Mouse (Mus musculus): ENCODE measurements at regions not wholly inside any gene's neighbourhood (a gene's known extent, or its start where the extent isn't known, plus 50 kb on each side); places are given as distances from the start of the nearest gene placed in this dataset.

GRCm38 (mm10) chr1:137926326-137926725 lies 249.2 kb downstream of the Ptprc start:
- no peak for DNase-seq

DNA sequence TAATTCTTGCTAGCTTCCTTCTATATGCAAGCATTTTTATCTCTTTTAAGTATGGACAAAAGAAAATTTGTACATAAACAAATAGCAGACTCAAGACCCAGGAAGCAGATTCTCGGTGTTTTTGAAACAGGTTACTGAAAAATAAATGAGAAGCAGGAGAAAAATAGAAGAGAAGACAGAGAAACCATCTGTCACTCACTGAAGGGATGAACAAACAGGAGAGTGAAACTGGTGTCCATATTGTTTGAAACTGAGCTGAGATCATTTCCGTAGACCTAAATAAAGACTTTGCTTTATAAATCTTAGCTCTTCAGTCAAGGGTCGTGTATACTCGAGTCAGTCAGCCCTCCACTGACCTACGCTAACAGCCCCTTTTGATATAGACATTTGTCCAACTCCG lies 251.4 kb downstream of the Ptprc start:
- no peak for DNase-seq

DNA sequence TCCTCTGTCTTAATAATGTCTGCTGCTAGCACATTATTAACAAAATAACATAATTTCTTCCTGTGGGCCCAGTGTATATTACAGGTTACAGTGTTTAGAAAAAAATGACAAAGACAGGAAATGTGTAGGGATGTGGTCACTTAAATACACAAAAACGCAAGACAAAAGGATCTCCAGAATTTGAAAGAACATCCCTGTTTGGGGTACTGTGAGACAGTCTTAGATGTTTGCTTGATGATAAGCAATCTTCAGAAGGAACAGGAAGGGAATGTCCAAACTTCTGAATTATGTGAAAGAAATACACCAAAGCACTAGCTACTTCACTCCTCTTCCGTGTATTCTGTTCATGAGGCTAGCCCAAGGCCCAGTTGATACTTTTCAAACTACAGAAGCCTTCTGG lies 251.8 kb downstream of the Ptprc start:
- no peak for DNase-seq

DNA sequence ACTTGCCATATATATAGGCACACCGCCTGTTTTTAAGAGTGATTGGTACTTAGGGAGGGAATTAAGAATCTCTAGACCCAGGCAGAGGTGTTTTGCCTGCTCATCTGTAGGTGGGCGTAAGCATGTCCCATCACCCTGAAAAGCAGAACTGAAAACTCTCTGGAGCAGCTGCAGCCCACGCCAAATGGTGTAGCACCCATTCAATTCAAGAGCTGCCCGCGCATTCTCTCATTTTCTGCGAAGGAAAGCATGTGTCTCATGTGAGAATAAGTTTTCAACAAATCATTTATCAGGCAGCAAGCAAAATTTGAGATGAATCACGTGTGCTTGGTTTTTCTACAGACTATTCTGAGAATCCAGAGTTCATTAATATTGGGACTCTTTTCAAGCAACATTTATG lies 252.7 kb downstream of the Ptprc start:
- DNase-seq, result no peak

GRCm38 (mm10) chr1:137921592-137921991 lies 253.9 kb downstream of the Ptprc start:
- no peak for DNase-seq

GRCm38 (mm10) chr1:137919739-137920563 lies 255.6 kb downstream of the Ptprc start:
- no peak for DNase-seq

DNA sequence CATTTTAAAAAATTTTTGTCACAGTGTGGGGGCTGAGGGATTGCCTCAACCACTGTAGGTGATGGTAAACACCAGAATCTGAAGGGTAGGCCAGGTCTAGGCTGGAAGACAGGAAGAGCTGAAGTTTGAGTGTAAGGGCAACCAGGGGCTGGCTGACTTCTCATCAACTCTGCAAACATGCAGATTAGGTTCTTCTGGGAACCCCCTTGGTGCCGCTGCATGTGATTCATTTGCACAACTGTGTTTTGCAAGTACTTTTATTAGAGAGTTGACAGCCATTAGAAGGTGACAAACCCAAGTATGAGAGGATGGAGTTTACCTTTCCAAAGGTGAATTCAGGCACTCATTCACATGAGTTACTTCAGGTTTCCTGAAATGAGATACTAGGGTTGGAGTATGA lies 258.1 kb downstream of the Ptprc start:
- DNase-seq, result no peak

DNA sequence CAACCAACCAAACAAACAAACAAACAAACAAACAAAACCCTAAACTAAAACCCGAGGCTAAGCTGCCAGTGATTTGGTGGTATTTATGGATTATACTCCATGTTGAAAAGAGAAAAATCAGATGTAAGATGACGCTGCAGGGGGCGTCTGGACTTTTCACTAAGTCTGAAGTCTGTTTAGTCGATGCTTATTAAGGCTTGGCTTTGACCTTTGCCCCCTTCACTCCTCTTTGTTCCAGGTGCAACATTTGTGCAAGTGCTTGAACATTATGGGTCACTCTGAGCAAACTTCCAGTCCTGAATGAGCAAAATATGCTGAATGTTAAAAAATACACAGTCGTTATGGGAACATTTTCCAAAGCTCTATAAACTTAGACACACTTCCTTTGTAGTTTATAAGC lies 268.6 kb downstream of the Ptprc start:
- no peak for DNase-seq

DNA sequence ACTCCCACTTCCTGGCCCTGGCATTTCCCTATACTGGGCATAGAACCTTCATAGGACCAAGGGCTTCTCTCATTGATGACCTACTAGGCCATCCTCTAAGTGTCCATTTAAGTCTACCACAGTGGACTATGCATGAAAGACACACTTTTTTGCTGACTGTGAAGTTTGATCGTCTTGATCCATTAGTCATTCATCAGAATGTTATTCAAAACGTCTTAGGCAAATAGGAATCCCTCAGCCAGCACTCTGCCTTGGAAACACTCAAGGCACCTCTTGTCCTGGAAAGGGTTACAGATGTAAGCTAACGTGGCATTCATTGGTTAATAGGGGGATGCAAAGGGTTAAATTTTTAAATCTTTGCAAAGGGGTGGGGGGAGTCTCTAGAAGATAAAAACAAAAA lies 269.0 kb downstream of the Ptprc start:
- no peak for DNase-seq

GRCm38 (mm10) chr1:137905566-137905965 lies 269.9 kb downstream of the Ptprc start:
- no peak for DNase-seq

DNA sequence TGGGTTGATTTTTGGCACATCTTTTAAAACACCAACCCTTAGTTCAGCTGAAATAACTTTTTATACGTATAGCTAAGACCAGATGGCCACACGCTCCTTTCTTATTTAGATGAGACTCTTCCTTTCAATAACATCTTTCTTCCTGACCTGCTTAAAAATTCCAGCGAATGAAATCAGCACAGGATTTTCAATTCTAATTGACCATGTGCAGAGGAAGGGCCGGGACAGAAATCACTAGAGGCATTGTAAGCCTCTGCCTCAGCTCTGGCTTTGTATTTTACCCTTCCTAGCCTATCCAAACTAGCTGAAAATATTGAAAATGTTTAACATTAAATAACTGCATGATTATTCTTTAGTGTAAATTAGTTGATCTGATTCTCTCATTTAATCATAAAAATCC lies 272.2 kb downstream of the Ptprc start:
- DNase-seq, result no peak

DNA sequence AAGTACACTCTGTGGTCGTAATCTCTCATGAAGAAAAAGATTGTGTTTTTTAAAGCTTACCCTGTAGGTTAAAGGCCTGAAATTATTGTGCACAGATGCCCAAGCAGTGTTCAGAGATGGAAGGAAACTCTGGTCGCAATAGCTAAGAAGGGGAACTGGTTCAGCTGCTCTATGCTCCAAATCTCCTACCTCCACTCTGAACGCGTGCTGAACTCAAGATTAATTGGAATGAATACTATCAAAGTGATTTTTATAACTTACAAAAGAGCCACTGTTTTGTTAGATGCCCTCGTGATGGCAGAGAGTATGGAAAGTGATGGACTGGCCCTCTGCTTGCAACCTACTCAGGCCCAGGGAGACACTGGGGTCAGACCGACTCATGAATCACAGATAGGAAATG lies 272.6 kb downstream of the Ptprc start:
- DNase-seq, result peak in 1 of 2 experiments; percentile 51

DNA sequence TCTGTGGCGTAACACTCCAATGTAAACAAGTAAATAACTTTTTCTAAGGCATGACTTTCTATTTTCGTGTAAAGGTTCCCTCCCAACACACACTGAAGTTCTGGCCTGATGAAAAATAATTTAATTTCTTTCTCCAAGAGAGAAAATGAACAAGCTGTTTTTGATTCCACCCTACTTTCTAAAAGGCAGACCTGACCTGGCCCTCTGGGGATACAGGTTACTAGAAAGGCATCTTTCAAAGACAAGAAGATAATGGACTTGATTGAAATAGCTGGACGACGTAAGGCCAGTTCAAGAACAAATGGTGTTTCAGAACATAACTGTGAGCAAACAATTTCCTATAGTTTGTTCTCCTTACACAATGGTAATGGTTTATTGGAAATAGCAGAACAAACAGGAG lies 273.5 kb downstream of the Ptprc start:
- DNase-seq, result no peak

- DNase-seq, result no peak
These were observed 274.3 kb downstream of the Ptprc start for GRCm38 (mm10) chr1:137901211-137901610.

DNA sequence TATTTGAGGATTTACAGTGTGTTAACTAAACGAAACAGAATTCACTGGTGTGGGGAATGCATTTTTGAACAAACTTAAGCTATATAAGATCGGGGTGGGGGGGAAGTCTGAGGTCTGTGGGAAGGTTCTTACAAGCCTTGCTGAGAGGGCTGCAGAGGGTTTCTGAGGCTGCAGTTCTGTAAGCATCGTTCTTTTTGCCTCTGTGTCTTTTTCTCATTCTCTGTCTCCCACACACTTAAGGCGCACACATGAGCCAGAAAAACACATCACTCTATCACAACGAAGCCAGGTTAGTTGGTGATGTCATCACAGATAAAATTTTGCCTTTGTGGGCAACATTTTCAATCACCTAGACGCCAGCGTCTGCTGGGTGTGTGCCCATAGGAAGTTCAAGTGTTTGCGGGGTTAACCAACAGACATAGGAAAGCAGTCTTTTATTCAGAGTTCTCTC lies 274.9 kb downstream of the Ptprc start:
- DNase-seq, result peak; percentile 70 to 72

DNA sequence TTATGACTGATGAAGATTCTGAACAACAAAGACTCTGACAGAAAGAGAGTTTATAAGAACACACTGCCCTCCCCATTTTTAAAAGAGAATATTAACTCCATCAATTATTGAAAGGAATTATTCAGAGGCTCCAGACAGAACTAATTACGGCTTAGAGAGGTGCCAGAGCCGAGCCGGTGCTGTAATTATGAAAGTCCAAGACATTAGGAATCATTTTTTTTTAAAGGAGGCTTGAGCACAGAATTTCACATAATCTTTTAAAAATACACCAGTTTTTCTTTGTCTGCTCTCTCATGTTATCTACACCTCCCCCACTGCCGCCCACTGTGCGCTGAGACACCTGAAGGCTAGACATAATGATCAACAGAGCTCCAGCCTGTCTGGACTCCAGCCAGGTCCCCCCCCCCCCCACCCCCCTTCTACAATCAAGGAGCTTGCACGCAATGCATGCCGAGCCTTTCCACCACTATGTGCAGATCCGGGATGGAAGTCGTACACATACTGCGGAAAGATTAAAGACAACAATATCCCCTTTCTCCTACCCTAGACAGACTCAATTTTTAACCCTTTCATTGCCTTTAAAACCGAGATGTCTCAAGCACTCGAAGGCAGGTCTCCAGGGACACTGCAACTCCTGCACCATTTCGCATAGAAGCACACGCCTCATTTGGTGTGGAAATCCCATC lies 275.4 kb downstream of the Ptprc start:
- DNase-seq, result peak; percentile 85 to 91

- peak; percentile 47 to 50 for DNase-seq
These were observed 276.2 kb downstream of the Ptprc start for GRCm38 (mm10) chr1:137899305-137899704.

- peak; percentile 27 to 54 for DNase-seq
These were observed 276.6 kb downstream of the Ptprc start for GRCm38 (mm10) chr1:137898891-137899290.

GRCm38 (mm10) chr1:137898397-137898796 lies 277.1 kb downstream of the Ptprc start:
- peak; percentile 87 to 90 for DNase-seq

- DNase-seq, result no peak
These were observed 293.9 kb downstream of the Ptprc start for GRCm38 (mm10) chr1:137881656-137882055.

GRCm38 (mm10) chr1:137874361-137874760 lies 301.1 kb downstream of the Ptprc start:
- no peak for DNase-seq

- no peak for DNase-seq
These were observed 301.9 kb downstream of the Ptprc start for GRCm38 (mm10) chr1:137873628-137874027.

DNA sequence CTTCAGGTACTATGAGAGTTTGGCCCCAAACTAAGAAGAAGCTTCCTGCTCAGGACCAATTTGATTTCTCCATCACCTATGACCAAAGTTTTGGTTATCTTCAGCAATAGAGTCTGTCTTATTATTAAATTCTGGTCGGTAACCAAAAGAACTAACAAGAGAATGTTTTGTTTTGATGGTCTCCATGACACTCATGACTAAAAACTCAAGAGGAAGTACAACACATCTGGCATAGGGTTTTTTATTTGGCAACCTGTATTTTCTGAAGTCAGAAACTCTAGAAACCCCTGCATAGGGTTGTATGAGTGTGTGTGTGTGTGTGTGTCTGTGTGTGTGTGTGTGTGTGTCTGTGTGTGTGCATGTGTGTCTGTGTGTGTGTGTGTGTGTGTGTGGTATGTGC lies 310.5 kb downstream of the Ptprc start:
- DNase-seq, result no peak

DNA sequence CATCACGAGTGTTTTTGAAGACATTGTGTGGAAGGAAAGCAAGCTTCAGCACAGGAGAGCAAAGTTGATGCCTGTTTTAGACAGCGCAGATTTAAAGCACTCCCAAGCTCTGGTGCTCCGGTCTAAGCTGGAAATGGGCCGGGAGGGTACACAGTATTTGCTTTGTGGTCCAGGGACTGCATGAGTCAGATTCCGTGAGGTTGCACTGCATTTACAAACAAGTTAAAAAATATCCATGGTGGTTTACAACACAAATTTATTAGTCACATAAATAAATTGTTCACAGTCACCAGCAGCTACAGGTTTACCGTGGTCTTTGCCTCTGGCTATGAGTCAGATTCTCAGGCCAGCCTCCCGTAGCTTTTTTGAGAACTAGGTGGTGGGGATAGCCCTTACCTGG lies 312.0 kb downstream of the Ptprc start:
- no peak for DNase-seq
